Mouse (Mus musculus): ENCODE data around the gene Slc35g1.

DNA sequence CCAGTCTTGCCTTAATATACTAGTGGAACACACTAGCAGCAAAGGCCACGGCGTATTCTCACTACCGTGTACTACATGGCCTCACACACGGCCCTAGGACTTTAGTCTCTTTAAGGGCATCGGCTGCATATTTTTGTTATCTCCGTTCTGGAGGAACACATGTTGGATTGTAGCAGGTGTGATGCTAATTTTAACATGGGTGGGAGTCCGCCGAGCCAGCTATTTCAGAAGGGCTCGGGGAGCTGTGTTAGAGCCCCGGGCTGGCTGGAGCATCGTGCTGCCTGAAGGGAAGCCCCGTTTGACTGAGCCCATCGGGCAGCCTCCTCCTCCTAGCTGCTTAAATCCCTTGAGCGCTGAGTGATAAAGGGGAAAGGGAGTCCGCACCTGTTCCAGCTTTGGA is 39.4 kb downstream of the Slc35g1 start:
- no peak for TF ChIP-seq GATA1 (IDR thresholded peaks at IDR 0.05; ENCODE audit: borderline replicate concordance, low read length)
- TF ChIP-seq FLI1 (IDR thresholded peaks at IDR 0.05; ENCODE audit: low read length): no peak

Data from megakaryocyte, embryonic 14.5 days (primary cell).